Mouse (Mus musculus): Measurements from ENCODE around the gene Ms4a7.

DNA sequence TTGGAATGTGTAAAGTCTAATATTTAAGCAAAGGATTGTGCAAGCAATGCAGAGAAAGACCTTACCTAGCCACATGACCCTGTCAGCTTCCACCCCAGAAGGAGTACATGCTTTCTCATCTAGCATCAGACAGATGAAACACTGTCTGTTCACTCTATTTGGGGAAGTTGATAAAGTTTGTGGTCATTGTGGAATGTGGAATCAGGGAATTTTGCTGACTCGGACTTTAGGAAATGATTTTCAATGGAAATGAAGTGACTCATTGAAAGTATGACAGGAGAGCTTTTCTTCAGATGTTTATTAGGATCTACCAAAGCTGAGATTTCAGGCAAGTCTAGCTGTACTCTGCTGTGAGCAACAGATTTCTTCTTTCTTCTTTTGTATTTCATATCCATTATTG lies 14.8 kb downstream of the Ms4a7 start:
- TF ChIP-seq CTCF (IDR thresholded peaks at IDR 0.05; ENCODE audit: low read depth, low read length): no peak
- no peak for TF ChIP-seq POLR2A (IDR thresholded peaks at IDR 0.05; ENCODE audit: borderline replicate concordance, low read depth, low read length)

All from bone marrow macrophage, adult 2 months (primary cell).